Mouse (Mus musculus) subcutaneous adipose tissue, adult 2 months (tissue): ENCODE data around the gene Hibadh. TPM values are rescaled to one million over a fixed set of nuclear protein-coding genes. Genes with fewer than 3 reads are reported as not detected.

Experiments used
- polyA plus RNA-seq: library from polyadenylated mRNA; depleted of rRNA; stranded (reverse); fragments of >200 nt; gene quantifications from 2 replicates; pipeline ENCODE4 v1.2.3, GENCODE M21; 2012; ENCODE audit warnings: low replicate concordance; rRNA removed

Hibadh gene
- polyA plus RNA-seq: 84.6 and 155 TPM in 2 replicates

GRCm38 (mm10) chr6:52640224-52640712 lies at the start of gene Hibadh:
Gene Hibadh (minus strand): TSS chr6:52640389.

Other genes starting within 250 kb of the Hibadh start
- gene Tax1bp1, start 73.3 kb upstream of the Hibadh start, polyA plus RNA-seq: 41.5 and 48.4 TPM in 2 replicates